Mouse (Mus musculus): Measurements from ENCODE around the gene H2-M10.5. TPM values are rescaled to one million over a fixed set of nuclear protein-coding genes. Genes with fewer than 3 reads are reported as not detected.

H2-M10.5 gene
- polyA plus RNA-seq, 1 experiment from 2014 or later = not detected

GRCm38 (mm10) chr17:36825525-36825924 lies 52.8 kb downstream of the H2-M10.5 start:
- H3K9me3 ChIP-seq = no peaks in the 10 kb centered on the region
- 24% methylated on average over 4 of the region's 4 CpGs for WGBS
- no peak overlapping the region for H3K9ac ChIP-seq
- H3K4me3 ChIP-seq = no peak overlapping the region
- no peak overlapping the region for H3K27ac ChIP-seq
- no peaks in the 10 kb centered on the region for H3K4me1 ChIP-seq
- ATAC-seq (ENCODE audit: insufficient number of reproducible peaks, insufficient read depth, low FRiP score, low TSS enrichment) = no peak
- H3K36me3 ChIP-seq = no peaks in the 10 kb centered on the region
- no peak overlapping the region for H3K4me2 ChIP-seq (replicated peaks)
- H3K27me3 ChIP-seq = no peaks in the 10 kb centered on the region

Other genes with a start within 250 kb of the H2-M10.5 start
- not detected in 2 replicates for gene H2-M11, start 225.8 kb upstream of the H2-M10.5 start, polyA plus RNA-seq (2016; fragmentation: Nextera tagmentation; extraction: Ambion mirVana)
- not detected in 2 replicates for gene H2-M9, start 130.2 kb upstream of the H2-M10.5 start, polyA plus RNA-seq (2016; fragmentation: Nextera tagmentation; extraction: Ambion mirVana)
- not detected in 2 replicates for gene H2-M1, start 100.7 kb upstream of the H2-M10.5 start, polyA plus RNA-seq (2016; fragmentation: Nextera tagmentation; extraction: Ambion mirVana)
- not detected in 2 replicates for gene H2-M10.6, start 39.3 kb downstream of the H2-M10.5 start, polyA plus RNA-seq (2016; fragmentation: Nextera tagmentation; extraction: Ambion mirVana)
- gene Trim26, start 64.2 kb downstream of the H2-M10.5 start, polyA plus RNA-seq (2016; fragmentation: Nextera tagmentation; extraction: Ambion mirVana) = 55.8 and 59.0 TPM in 2 replicates
- 0.17 and 0.40 TPM in 2 replicates for gene Trim15, start 94.3 kb downstream of the H2-M10.5 start, polyA plus RNA-seq (2016; fragmentation: Nextera tagmentation; extraction: Ambion mirVana)
- 6.6 and 7.2 TPM in 2 replicates for gene Trim10, start 96.7 kb downstream of the H2-M10.5 start, polyA plus RNA-seq (2016; fragmentation: Nextera tagmentation; extraction: Ambion mirVana)
- gene Trim40, start 117.2 kb downstream of the H2-M10.5 start, polyA plus RNA-seq (2016; fragmentation: Nextera tagmentation; extraction: Ambion mirVana) = not detected in 2 replicates
- not detected in 2 replicates for gene Trim31, start 125.2 kb downstream of the H2-M10.5 start, polyA plus RNA-seq (2016; fragmentation: Nextera tagmentation; extraction: Ambion mirVana)
- gene Rnf39, start 170.0 kb downstream of the H2-M10.5 start, polyA plus RNA-seq (2016; fragmentation: Nextera tagmentation; extraction: Ambion mirVana) = 0.23 and 0.41 TPM in 2 replicates
- gene Ppp1r11, start 178.8 kb downstream of the H2-M10.5 start, polyA plus RNA-seq (2016; fragmentation: Nextera tagmentation; extraction: Ambion mirVana) = 111 and 122 TPM in 2 replicates
- 98.7 and 112 TPM in 2 replicates for gene Znrd1, start 185.6 kb downstream of the H2-M10.5 start, polyA plus RNA-seq (2016; fragmentation: Nextera tagmentation; extraction: Ambion mirVana)
- 4.8 and 6.5 TPM in 2 replicates for gene Znrd1as, start 185.7 kb downstream of the H2-M10.5 start, polyA plus RNA-seq (2016; fragmentation: Nextera tagmentation; extraction: Ambion mirVana)
- gene 2410137M14Rik, start 208.3 kb downstream of the H2-M10.5 start, polyA plus RNA-seq (2016; fragmentation: Nextera tagmentation; extraction: Ambion mirVana) = not detected in 2 replicates
- 1.2 and 1.3 TPM in 2 replicates for gene H2-M5, start 216.6 kb downstream of the H2-M10.5 start, polyA plus RNA-seq (2016; fragmentation: Nextera tagmentation; extraction: Ambion mirVana)
- 151 and 169 TPM in 2 replicates for gene Zfp57, start 228.3 kb downstream of the H2-M10.5 start, polyA plus RNA-seq (2016; fragmentation: Nextera tagmentation; extraction: Ambion mirVana)

Measured in embryonic facial prominence, embryonic 12.5 days (tissue).